Mouse (Mus musculus) kidney, adult 2 months (tissue): ENCODE measurements around the gene Eef1a2.

Experiments used
- CTCF ChIP-seq: fragments of 200-500 bp; conservative IDR thresholded peaks from 2 replicates; pipeline ENCODE4 v1.5.1; 2011; ENCODE audit warnings: low read depth, mild to moderate bottlenecking, control low read depth, low read length, moderate library complexity, mixed read lengths; ENCODE audit not compliant: insufficient read depth, insufficient read length
- POLR2A ChIP-seq: fragments of 200-500 bp; IDR thresholded peaks from one replicate; pipeline ENCODE4 v1.6.1; 2011; ENCODE audit warnings: low read depth, low read length, control low read depth

DNA sequence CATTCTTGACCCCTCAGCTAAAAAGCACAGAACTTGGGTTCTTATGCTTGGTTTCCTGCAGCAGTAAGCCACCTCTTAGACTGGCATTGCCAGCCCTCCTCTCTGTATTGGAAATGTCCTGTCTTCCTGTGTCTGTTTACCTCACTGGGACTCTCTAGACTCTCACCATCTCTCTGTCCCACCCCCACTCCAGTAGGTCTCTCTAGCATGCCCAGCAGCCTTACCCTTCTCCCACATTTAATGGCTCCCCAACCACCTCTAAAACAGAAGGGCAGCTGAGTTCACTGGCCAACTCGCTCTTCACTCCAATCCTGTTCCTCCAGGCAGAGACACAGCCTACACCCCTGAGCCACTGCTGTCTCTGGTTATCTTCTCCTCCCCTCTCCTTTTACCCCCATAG lies 55.2 kb downstream of the Eef1a2 start:
- TF ChIP-seq CTCF (no peak), POLR2A (no peak)
